Mouse (Mus musculus): ENCODE data around the gene Slc50a1.

- TF ChIP-seq POLR2A (IDR thresholded peaks at IDR 0.05; ENCODE audit: insufficient read length, low read depth), result no peak
- no peak for TF ChIP-seq USF1 (IDR thresholded peaks at IDR 0.05; ENCODE audit: low read depth)
- TF ChIP-seq MYOG (IDR thresholded peaks at IDR 0.05; ENCODE audit: control insufficient read depth in 1 of 3, insufficient read depth in 1 of 3, insufficient read length in 2 of 3, low read depth in 2 of 3), result no peak
- no peak for TF ChIP-seq POLR2AphosphoS2 (IDR thresholded peaks at IDR 0.05; ENCODE audit: insufficient read length, low read depth)
- TF ChIP-seq MYOD1 (IDR thresholded peaks at IDR 0.05; ENCODE audit: control insufficient read depth in 1 of 3, insufficient read length in 2 of 3, low read depth in 2 of 3), result no peak
- no peak for TF ChIP-seq MAX (IDR thresholded peaks at IDR 0.05; ENCODE audit: low read depth)
- TF ChIP-seq REST (IDR thresholded peaks at IDR 0.05; ENCODE audit: insufficient read depth, insufficient read length), result no peak
- TF ChIP-seq SRF (IDR thresholded peaks at IDR 0.05; ENCODE audit: control insufficient read depth, insufficient read length, low read depth), result no peak
Measured at GRCm38 (mm10) chr3:89314791-89315190, 44.4 kb upstream of the Slc50a1 start.

Measured in myocyte (in vitro differentiated cells).